Mouse (Mus musculus): ENCODE measurements at regions not wholly inside any gene's neighbourhood (a gene's known extent, or its start where the extent isn't known, plus 50 kb on each side); places are given as distances from the start of the nearest gene placed in this dataset.

- H3K27me3 ChIP-seq (ENCODE audit: control insufficient read depth, insufficient read depth, low read length): no peaks in the 10 kb centered on the region
- 88% methylated on average over 3 of the region's 3 CpGs for WGBS
- H3K9me3 ChIP-seq (ENCODE audit: control insufficient read depth, low read length): no peaks in the 10 kb centered on the region
- no peak overlapping the region for H3K27ac ChIP-seq (ENCODE audit: low read depth, low read length)
- no peak overlapping the region for H3K9ac ChIP-seq (ENCODE audit: low read depth, low read length)
- H3K4me3 ChIP-seq (ENCODE audit: low read depth, low read length): no peak overlapping the region
- H3K4me1 ChIP-seq (replicated peaks; ENCODE audit: control insufficient read depth, insufficient read depth, low read length): no peaks in the 10 kb centered on the region
- no peaks in the 10 kb centered on the region for H3K36me3 ChIP-seq (ENCODE audit: control insufficient read depth, insufficient read depth, low read length)
- ATAC-seq (ENCODE audit: low FRiP score) (no peak), DNase-seq (ENCODE audit: low spot score) (no peak)
- no peak overlapping the region for H3K4me2 ChIP-seq (replicated peaks; ENCODE audit: low read depth, low read length)
These were observed 106.1 kb upstream of the Fam92a start for GRCm38 (mm10) chr4:12277949-12278348.

GRCm38 (mm10) chr4:12273369-12273768, 101.6 kb upstream of the Fam92a start:
- WGBS: 84% methylated on average over 6 of the region's 6 CpGs
- ATAC-seq (ENCODE audit: low FRiP score): no peak; the same call in 1 of the 2 replicates

GRCm38 (mm10) chr4:12272914-12273313, 101.1 kb upstream of the Fam92a start:
- Histone ChIP-seq H3K36me3 (ENCODE audit: control insufficient read depth, insufficient read depth, low read length) (no peaks in the 10 kb centered on the region), H3K9me3 (ENCODE audit: control insufficient read depth, low read length) (no peaks in the 10 kb centered on the region), H3K9ac (ENCODE audit: low read depth, low read length) (no peak overlapping the region), H3K4me3 (ENCODE audit: low read depth, low read length) (no peak overlapping the region), H3K4me2 (replicated peaks; ENCODE audit: low read depth, low read length) (no peak overlapping the region), H3K4me1 (replicated peaks; ENCODE audit: control insufficient read depth, insufficient read depth, low read length) (no peaks in the 10 kb centered on the region), H3K27ac (ENCODE audit: low read depth, low read length) (no peak overlapping the region), H3K27me3 (ENCODE audit: control insufficient read depth, insufficient read depth, low read length) (no peaks in the 10 kb centered on the region)
- DNase-seq (ENCODE audit: low spot score) (no peak), ATAC-seq (ENCODE audit: low FRiP score) (no peak)
- 45% methylated on average over 6 of the region's 6 CpGs for WGBS

More at GRCm38 (mm10) chr4:12273369-12273768, 101.6 kb upstream of the Fam92a start:
- Histone ChIP-seq H3K36me3 (ENCODE audit: control insufficient read depth, insufficient read depth, low read length) (no peaks in the 10 kb centered on the region), H3K4me2 (replicated peaks; ENCODE audit: low read depth, low read length) (no peak overlapping the region), H3K4me1 (replicated peaks; ENCODE audit: control insufficient read depth, insufficient read depth, low read length) (no peaks in the 10 kb centered on the region), H3K9ac (ENCODE audit: low read depth, low read length) (no peak overlapping the region), H3K27ac (ENCODE audit: low read depth, low read length) (no peak overlapping the region), H3K9me3 (ENCODE audit: control insufficient read depth, low read length) (no peaks in the 10 kb centered on the region), H3K4me3 (ENCODE audit: low read depth, low read length) (no peak overlapping the region), H3K27me3 (ENCODE audit: control insufficient read depth, insufficient read depth, low read length) (no peaks in the 10 kb centered on the region)
- DNase-seq (ENCODE audit: low spot score): no peak

DNA sequence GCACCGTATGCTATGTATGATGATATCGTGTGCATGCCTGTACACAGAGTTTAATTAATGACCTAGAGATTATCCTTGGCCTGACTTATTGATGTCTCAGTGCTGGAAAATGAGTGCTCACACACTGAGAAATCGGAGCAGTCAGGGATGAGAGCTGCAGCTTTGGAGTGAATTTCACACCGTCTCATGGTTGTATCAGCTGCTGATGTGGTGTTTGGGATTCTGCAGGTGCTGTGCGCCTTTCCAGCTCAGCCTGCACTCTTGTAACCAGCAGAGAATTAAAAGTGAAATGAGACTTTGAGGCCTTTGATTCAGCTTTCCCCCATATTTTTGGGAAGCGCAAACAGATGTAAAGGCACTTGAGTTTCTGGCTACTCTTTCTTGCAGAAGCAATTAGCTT, 100.6 kb upstream of the Fam92a start:
- DNase-seq (ENCODE audit: low spot score) (no peak), ATAC-seq (ENCODE audit: low FRiP score) (no peak)
- H3K27ac ChIP-seq (ENCODE audit: low read depth, low read length): no peak overlapping the region
- WGBS: 82% methylated on average over 6 of the region's 6 CpGs
- no peaks in the 10 kb centered on the region for H3K4me1 ChIP-seq (replicated peaks; ENCODE audit: control insufficient read depth, insufficient read depth, low read length)
- no peak overlapping the region for H3K4me2 ChIP-seq (replicated peaks; ENCODE audit: low read depth, low read length)
- no peaks in the 10 kb centered on the region for H3K36me3 ChIP-seq (ENCODE audit: control insufficient read depth, insufficient read depth, low read length)
- no peak overlapping the region for H3K9ac ChIP-seq (ENCODE audit: low read depth, low read length)
- no peak overlapping the region for H3K4me3 ChIP-seq (ENCODE audit: low read depth, low read length)
- H3K9me3 ChIP-seq (ENCODE audit: control insufficient read depth, low read length): no peaks in the 10 kb centered on the region
- no peaks in the 10 kb centered on the region for H3K27me3 ChIP-seq (ENCODE audit: control insufficient read depth, insufficient read depth, low read length)

- no peaks in the 10 kb centered on the region for H3K36me3 ChIP-seq (ENCODE audit: control insufficient read depth, insufficient read depth, low read length)
- DNase-seq (ENCODE audit: low spot score) (no peak), ATAC-seq (ENCODE audit: low FRiP score) (peak; percentile 65)
- H3K9ac ChIP-seq (ENCODE audit: low read depth, low read length): no peak overlapping the region
- H3K4me2 ChIP-seq (replicated peaks; ENCODE audit: low read depth, low read length): no peak overlapping the region
- no peaks in the 10 kb centered on the region for H3K27me3 ChIP-seq (ENCODE audit: control insufficient read depth, insufficient read depth, low read length)
- no peak overlapping the region for H3K4me3 ChIP-seq (ENCODE audit: low read depth, low read length)
- H3K9me3 ChIP-seq (ENCODE audit: control insufficient read depth, low read length): no peaks in the 10 kb centered on the region
- H3K4me1 ChIP-seq (replicated peaks; ENCODE audit: control insufficient read depth, insufficient read depth, low read length): no peaks in the 10 kb centered on the region
- peak overlapping the region; percentile 37; the same call in 1 of the 2 replicates for H3K27ac ChIP-seq (ENCODE audit: low read depth, low read length)
These were observed 91.9 kb upstream of the Fam92a start for GRCm38 (mm10) chr4:12263746-12264145.

GRCm38 (mm10) chr4:12263197-12263596, 91.4 kb upstream of the Fam92a start:
- Histone ChIP-seq H3K4me2 (replicated peaks; ENCODE audit: low read depth, low read length) (no peak overlapping the region), H3K9ac (ENCODE audit: low read depth, low read length) (no peak overlapping the region), H3K4me1 (replicated peaks; ENCODE audit: control insufficient read depth, insufficient read depth, low read length) (no peaks in the 10 kb centered on the region), H3K27me3 (ENCODE audit: control insufficient read depth, insufficient read depth, low read length) (no peaks in the 10 kb centered on the region), H3K9me3 (ENCODE audit: control insufficient read depth, low read length) (no peaks in the 10 kb centered on the region), H3K27ac (ENCODE audit: low read depth, low read length) (peak overlapping the region; percentile 37; the same call in 1 of the 2 replicates), H3K4me3 (ENCODE audit: low read depth, low read length) (no peak overlapping the region), H3K36me3 (ENCODE audit: control insufficient read depth, insufficient read depth, low read length) (no peaks in the 10 kb centered on the region)
- peak; percentile 59 for DNase-seq (ENCODE audit: low spot score)
- 39% methylated on average over 10 of the region's 10 CpGs for WGBS
- ATAC-seq (ENCODE audit: low FRiP score): peak; percentile 91

GRCm38 (mm10) chr4:12247994-12248393, 76.2 kb upstream of the Fam92a start:
- no peak for ATAC-seq (ENCODE audit: low FRiP score)
- Histone ChIP-seq H3K36me3 (ENCODE audit: control insufficient read depth, insufficient read depth, low read length) (no peaks in the 10 kb centered on the region), H3K4me2 (replicated peaks; ENCODE audit: low read depth, low read length) (no peak overlapping the region), H3K4me3 (ENCODE audit: low read depth, low read length) (no peak overlapping the region), H3K4me1 (replicated peaks; ENCODE audit: control insufficient read depth, insufficient read depth, low read length) (no peaks in the 10 kb centered on the region), H3K9me3 (ENCODE audit: control insufficient read depth, low read length) (no peaks in the 10 kb centered on the region), H3K9ac (ENCODE audit: low read depth, low read length) (no peak overlapping the region), H3K27ac (ENCODE audit: low read depth, low read length) (no peak overlapping the region), H3K27me3 (ENCODE audit: control insufficient read depth, insufficient read depth, low read length) (no peaks in the 10 kb centered on the region)
- DNase-seq (ENCODE audit: low spot score): no peak

- no peak overlapping the region for H3K4me2 ChIP-seq (replicated peaks; ENCODE audit: low read depth, low read length)
- no peaks in the 10 kb centered on the region for H3K27me3 ChIP-seq (ENCODE audit: control insufficient read depth, insufficient read depth, low read length)
- WGBS: 82% methylated on average over 4 of the region's 4 CpGs
- H3K9me3 ChIP-seq (ENCODE audit: control insufficient read depth, low read length): no peaks in the 10 kb centered on the region
- H3K4me3 ChIP-seq (ENCODE audit: low read depth, low read length): no peak overlapping the region
- DNase-seq (ENCODE audit: low spot score) (no peak), ATAC-seq (ENCODE audit: low FRiP score) (no peak)
- H3K9ac ChIP-seq (ENCODE audit: low read depth, low read length): no peak overlapping the region
- H3K27ac ChIP-seq (ENCODE audit: low read depth, low read length): no peak overlapping the region
- no peaks in the 10 kb centered on the region for H3K4me1 ChIP-seq (replicated peaks; ENCODE audit: control insufficient read depth, insufficient read depth, low read length)
- H3K36me3 ChIP-seq (ENCODE audit: control insufficient read depth, insufficient read depth, low read length): no peaks in the 10 kb centered on the region
These were observed 74.8 kb upstream of the Fam92a start for GRCm38 (mm10) chr4:12246595-12246994.

- peak; percentile 86 for DNase-seq (ENCODE audit: low spot score)
- no peaks in the 10 kb centered on the region for H3K36me3 ChIP-seq (ENCODE audit: control insufficient read depth, insufficient read depth, low read length)
- no peak overlapping the region for H3K4me3 ChIP-seq (ENCODE audit: low read depth, low read length)
- H3K27me3 ChIP-seq (ENCODE audit: control insufficient read depth, insufficient read depth, low read length): no peaks in the 10 kb centered on the region
- H3K27ac ChIP-seq (ENCODE audit: low read depth, low read length): no peak overlapping the region
- ATAC-seq (ENCODE audit: low FRiP score): peak; percentile 71
- no peaks in the 10 kb centered on the region for H3K4me1 ChIP-seq (replicated peaks; ENCODE audit: control insufficient read depth, insufficient read depth, low read length)
- 3% methylated on average over 12 of the region's 12 CpGs for WGBS
- no peak overlapping the region; the same call in 1 of the 2 replicates for H3K4me2 ChIP-seq (replicated peaks; ENCODE audit: low read depth, low read length)
- no peak overlapping the region for H3K9ac ChIP-seq (ENCODE audit: low read depth, low read length)
- no peaks in the 10 kb centered on the region for H3K9me3 ChIP-seq (ENCODE audit: control insufficient read depth, low read length)
These were observed 69.2 kb upstream of the Fam92a start for GRCm38 (mm10) chr4:12240941-12241571.
